Mouse (Mus musculus) forebrain, embryonic 10.5 days (tissue): Measurements from ENCODE around the gene Ghr. TPM values are rescaled to one million over a fixed set of nuclear protein-coding genes. Genes with fewer than 3 reads are reported as not detected.

Experiments
- DNase-seq: peaks from one replicate; pipeline ENCODE4 v3.0.0-alpha.2; 2017; ENCODE audit warnings: low spot score; ENCODE audit errors: extremely low spot score
- H3K27ac ChIP-seq: fragments of 300-500 bp; sonication (generic); 2 replicates; pipeline ENCODE4 v1.5.1; 2016; ENCODE audit warnings: mild to moderate bottlenecking
- H3K27me3 ChIP-seq: fragments of 300-500 bp; sonication (generic); 2 replicates; pipeline ENCODE4 v1.6.1; 2016; ENCODE audit warnings: mild to moderate bottlenecking; ENCODE audit not compliant: poor library complexity, severe bottlenecking
- H3K36me3 ChIP-seq: fragments of 300-500 bp; sonication (generic); replicated peaks from 2 replicates; pipeline ENCODE4 v1.6.1; 2016; ENCODE audit warnings: mild to moderate bottlenecking, moderate library complexity
- H3K4me1 ChIP-seq: fragments of 300-500 bp; sonication (generic); 2 replicates; pipeline ENCODE4 v1.6.1; 2016
- H3K4me3 ChIP-seq: fragments of 300-500 bp; sonication (generic); 2 replicates; pipeline ENCODE4 v1.5.1; 2016; ENCODE audit warnings: mild to moderate bottlenecking, moderate library complexity
- H3K9me3 ChIP-seq: fragments of 300-500 bp; sonication (generic); 2 replicates; pipeline ENCODE4 v1.6.1; 2016; ENCODE audit warnings: mild to moderate bottlenecking, moderate library complexity
- WGBS: fragments of 180-500 bp; shearing (Covaris S2); methylation state at CpG from one replicate; pipeline ENCODE4 v1.1.7; 2016; 5-methylcytosine and 5-hydroxymethylcytosine counted together
- polyA plus RNA-seq: library from polyadenylated mRNA; unstranded; fragments of >200 nt; fragmentation: Nextera tagmentation; extraction: Ambion mirVana; gene quantifications from 2 replicates; pipeline ENCODE4 v1.2.1, GENCODE M21; 2016

Gene Ghr
- polyA plus RNA-seq, 1 experiment from 2014 or later: 5.7 TPM

DNA sequence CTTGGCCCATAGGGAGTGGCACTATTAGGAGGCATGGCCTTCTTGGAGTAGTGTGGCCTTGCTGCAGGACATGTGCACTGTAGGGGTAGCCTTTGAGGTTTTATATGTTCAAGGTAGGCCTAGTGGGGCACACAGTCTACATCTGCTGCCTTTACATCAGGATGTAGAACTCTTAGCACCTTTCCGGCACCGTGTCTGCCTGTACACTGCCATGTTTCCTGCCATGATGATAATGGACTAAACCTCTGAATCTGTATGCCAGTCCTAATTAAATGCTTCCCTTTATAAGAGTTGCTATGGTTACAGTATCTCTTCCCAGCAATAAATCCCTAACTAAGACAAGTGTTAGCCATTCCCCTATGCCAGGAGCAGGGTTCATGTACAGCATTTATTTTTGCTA is 76.0 kb downstream of the Ghr start:
- Histone ChIP-seq H3K9me3 (no peaks in the 10 kb centered on the region), H3K4me3 (no peak overlapping the region), H3K27ac (no peak overlapping the region), H3K27me3 (no peaks in the 10 kb centered on the region), H3K4me1 (peaks cover 3% of the 10 kb centered on the region; the same call in 1 of the 2 replicates), H3K36me3 (no peaks in the 10 kb centered on the region)
- 96% methylated on average over 2 of the region's 2 CpGs for WGBS
- no peak for DNase-seq

DNA sequence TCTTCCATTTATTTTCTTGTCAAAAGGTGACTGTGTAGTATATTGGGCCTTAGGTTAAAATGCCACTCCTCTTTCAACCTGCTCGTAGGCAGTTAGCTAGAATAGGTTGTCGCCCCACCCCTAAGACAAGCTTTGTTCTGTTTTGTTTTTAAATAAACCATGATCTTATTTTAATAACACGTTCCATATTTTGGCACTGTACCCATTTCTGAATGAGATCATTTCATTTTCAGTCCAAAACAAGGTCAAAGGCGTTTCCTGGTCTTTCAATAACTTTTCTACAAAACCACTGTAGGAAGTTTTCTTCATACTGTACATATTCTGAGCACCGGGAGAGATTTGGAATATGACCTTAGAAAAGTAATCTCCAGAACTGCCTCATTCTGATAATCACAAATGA is 78.6 kb downstream of the Ghr start:
- H3K4me3 ChIP-seq: no peak overlapping the region
- peaks cover 3% of the 10 kb centered on the region; the same call in 1 of the 2 replicates for H3K4me1 ChIP-seq
- no peak overlapping the region for H3K27ac ChIP-seq
- no peaks in the 10 kb centered on the region for H3K36me3 ChIP-seq
- no peak for DNase-seq
- H3K27me3 ChIP-seq: no peaks in the 10 kb centered on the region
- WGBS: 86% methylated on average over 5 of the region's 5 CpGs
- H3K9me3 ChIP-seq: no peaks in the 10 kb centered on the region

DNA sequence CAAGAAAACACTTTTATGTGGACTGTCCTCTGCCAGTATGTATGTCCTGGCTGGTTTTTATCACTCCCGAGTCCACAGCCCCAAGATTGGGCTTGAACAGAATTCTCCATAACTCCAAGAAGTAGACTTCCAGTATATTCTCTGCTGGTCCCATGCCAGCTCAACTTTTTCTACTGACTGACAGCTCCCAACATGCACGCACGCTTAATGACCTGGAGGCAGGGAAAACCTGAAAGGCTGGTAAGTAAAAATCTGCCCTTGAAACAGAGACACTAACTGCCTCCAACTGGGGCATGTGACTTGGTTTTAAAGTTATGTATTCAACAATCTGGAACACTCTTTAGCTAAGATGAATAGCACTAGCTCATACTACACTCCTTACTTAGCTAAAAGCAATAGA is 81.6 kb downstream of the Ghr start:
- no peaks in the 10 kb centered on the region for H3K36me3 ChIP-seq
- no peak for DNase-seq
- H3K27ac ChIP-seq: no peak overlapping the region
- no peaks in the 10 kb centered on the region for H3K9me3 ChIP-seq
- H3K4me3 ChIP-seq: no peak overlapping the region
- 82% methylated on average over 3 of the region's 3 CpGs for WGBS
- no peaks in the 10 kb centered on the region for H3K27me3 ChIP-seq
- no peaks in the 10 kb centered on the region for H3K4me1 ChIP-seq

DNA sequence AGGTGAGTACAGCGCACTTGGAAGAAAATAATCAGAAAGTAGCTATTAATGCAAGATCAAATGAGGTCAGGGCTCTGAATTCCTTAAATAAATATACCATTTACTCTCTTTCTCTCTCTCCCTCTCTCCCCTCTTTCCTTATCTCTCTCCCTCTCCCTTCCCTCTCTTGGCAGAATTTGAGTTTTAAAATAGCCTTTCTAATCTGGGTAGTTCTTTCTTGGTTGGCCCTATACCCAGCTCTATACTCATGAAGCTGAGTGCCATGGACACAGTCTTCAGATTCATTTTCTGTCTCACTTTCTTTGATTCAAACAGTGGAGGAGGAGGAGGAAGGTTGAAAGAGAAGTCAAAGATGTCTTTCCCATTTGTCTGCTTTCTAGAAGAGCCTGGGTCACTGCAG is 84.3 kb downstream of the Ghr start:
- Histone ChIP-seq H3K36me3 (no peaks in the 10 kb centered on the region), H3K4me1 (no peaks in the 10 kb centered on the region), H3K27me3 (no peaks in the 10 kb centered on the region), H3K27ac (no peak overlapping the region), H3K9me3 (no peaks in the 10 kb centered on the region), H3K4me3 (no peak overlapping the region)
- WGBS: 84% methylated on average over 1 of the region's 1 CpGs
- no peak for DNase-seq

DNA sequence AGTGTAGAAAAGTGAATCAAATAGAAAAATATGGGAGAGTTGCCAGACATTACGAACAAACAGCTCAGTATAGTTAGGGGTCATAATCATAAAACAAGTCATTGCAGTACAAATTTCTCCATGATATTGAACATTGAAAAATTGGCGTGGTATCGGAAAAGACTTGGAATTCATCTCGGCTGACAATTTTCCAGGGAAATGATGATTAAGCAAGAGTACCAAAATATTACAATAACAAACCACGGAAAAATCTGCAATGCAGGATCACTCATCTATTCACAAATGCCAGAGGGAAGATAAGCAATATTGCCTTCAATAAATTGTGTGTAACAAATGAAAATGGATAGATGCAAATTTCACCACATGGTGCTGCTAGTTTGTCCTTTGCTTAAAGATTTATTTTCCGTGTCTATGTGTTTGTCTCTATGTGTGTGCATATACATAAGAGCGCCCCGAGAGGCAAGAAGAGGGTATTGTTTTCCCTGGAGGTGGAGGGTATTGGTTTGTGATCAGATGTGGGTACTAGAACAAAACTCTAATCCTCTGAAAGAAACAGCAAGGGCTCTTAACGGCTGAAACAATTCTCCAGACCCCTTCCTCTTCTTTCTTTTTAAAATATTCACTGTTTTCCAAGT is 85.2 kb downstream of the Ghr start:
- Histone ChIP-seq H3K27ac (no peak overlapping the region), H3K4me1 (no peaks in the 10 kb centered on the region), H3K4me3 (no peak overlapping the region), H3K36me3 (no peaks in the 10 kb centered on the region), H3K27me3 (no peaks in the 10 kb centered on the region), H3K9me3 (no peaks in the 10 kb centered on the region)
- WGBS: 80% methylated on average over 9 of the region's 9 CpGs
- no peak for DNase-seq

DNA sequence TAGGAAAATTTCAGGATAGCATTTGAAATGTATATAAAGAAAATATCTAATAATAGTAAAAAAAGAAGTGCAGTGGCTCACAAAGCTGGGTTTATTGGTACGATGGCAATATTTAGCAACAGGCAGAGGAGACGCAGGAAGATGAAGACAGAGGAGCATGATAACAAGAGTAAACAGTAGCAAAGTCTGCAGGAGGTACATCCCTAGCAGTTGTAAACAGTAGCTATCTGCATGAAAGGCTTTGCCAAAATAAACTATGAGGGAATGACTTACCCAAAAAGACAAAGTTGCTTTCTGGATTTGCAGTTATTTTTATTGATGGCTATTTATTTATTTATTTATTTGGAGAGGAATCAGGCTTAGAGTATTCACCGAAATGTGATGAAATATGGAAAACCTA is 92.4 kb downstream of the Ghr start:
- H3K27ac ChIP-seq: no peak overlapping the region
- H3K4me1 ChIP-seq: no peaks in the 10 kb centered on the region
- WGBS: 90% methylated on average over 3 of the region's 3 CpGs
- no peak overlapping the region for H3K4me3 ChIP-seq
- H3K9me3 ChIP-seq: no peaks in the 10 kb centered on the region
- DNase-seq: no peak
- H3K27me3 ChIP-seq: no peaks in the 10 kb centered on the region
- no peaks in the 10 kb centered on the region for H3K36me3 ChIP-seq

DNA sequence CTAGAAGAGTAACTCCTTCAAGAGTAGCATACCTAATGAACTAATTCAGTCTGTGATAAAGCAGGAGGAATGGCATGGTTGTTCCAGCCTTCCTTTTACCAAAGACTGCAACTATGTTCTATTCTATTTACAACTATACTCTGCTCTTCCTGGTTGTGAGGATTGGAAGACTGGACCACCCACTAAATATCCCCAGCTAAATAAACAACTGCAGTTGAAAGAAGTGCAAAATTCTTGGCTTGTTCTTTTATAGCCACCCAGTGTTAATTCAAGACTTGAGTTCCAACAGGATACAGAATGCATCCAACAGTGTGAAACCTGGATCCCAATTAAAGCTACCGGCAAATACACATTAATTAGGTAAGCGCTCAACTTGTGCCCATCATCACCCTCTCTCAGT is 93.3 kb downstream of the Ghr start:
- DNase-seq: no peak
- WGBS: 88% methylated on average over 2 of the region's 2 CpGs
- H3K27me3 ChIP-seq: no peaks in the 10 kb centered on the region

DNA sequence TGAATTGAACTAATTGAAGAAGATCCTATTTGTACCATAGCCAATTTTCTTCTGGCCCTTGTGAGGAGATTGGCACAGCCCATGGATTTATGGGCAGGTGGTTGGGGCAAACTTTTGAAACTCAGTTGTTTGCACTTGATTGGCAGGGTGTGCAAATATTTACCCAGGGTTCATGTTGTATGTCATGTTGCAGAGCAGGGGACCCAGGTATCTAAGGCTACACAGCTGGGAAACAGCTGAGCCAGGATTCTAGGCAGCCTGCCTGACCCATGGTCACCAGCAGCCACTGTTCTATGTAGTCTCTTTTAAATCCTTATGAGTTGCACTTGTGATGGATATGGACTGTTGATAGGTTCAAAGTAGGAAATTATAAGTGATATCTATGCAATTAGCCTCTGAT is 94.1 kb downstream of the Ghr start:
- DNase-seq: no peak
- no peaks in the 10 kb centered on the region for H3K27me3 ChIP-seq
- no peak overlapping the region for H3K27ac ChIP-seq
- H3K9me3 ChIP-seq: no peaks in the 10 kb centered on the region
- no peaks in the 10 kb centered on the region for H3K36me3 ChIP-seq
- H3K4me1 ChIP-seq: no peaks in the 10 kb centered on the region
- H3K4me3 ChIP-seq: no peak overlapping the region

More for the DNA sequence above, 93.3 kb downstream of the Ghr start:
- no peaks in the 10 kb centered on the region for H3K4me1 ChIP-seq
- no peak overlapping the region for H3K4me3 ChIP-seq
- H3K36me3 ChIP-seq: no peaks in the 10 kb centered on the region
- no peaks in the 10 kb centered on the region for H3K9me3 ChIP-seq
- no peak overlapping the region for H3K27ac ChIP-seq

DNA sequence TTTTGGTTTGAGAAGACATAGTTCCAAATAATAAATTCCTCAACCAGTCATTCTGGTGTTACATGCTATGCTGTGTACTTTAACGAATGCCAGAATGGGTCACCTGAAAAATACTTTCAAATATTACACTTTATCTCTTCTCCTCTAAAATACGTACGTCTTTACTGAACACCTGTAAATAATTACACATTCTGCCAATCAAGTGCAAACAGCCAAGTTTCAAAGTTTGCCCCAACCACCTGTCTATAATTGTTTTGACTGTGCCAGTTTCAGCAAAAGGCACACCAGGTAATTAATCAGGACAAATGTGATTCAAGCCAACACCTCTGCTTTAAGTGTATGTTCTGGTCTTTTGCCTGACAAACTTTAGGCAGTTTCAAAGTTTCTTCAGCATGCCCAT is 94.7 kb downstream of the Ghr start:
- no peaks in the 10 kb centered on the region for H3K36me3 ChIP-seq
- WGBS: 93% methylated on average over 3 of the region's 3 CpGs
- H3K4me1 ChIP-seq: no peaks in the 10 kb centered on the region
- no peak for DNase-seq
- no peak overlapping the region for H3K4me3 ChIP-seq
- no peaks in the 10 kb centered on the region for H3K9me3 ChIP-seq
- no peak overlapping the region for H3K27ac ChIP-seq
- H3K27me3 ChIP-seq: no peaks in the 10 kb centered on the region

DNA sequence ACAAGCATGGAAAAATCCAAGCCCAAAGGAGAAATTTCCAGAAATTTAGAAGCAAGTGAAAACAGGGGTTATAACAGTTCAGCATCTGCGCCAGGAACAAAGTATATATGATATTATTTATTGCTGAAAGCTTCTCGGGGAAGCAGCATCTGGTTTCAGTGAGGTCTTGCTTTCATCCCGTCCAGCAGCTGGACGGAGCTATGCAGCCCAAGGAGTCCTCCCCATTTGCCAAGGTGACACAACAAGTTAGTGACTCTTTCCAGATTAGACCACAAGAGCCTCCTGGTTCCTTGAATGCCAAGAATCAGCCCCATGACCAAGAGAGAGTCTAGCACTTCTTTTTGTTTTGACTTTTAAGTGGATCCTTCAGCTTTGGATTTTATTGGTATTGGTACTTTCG is 96.6 kb downstream of the Ghr start:
- no peaks in the 10 kb centered on the region for H3K4me1 ChIP-seq
- H3K4me3 ChIP-seq: no peak overlapping the region
- no peak overlapping the region for H3K27ac ChIP-seq
- no peak for DNase-seq
- no peaks in the 10 kb centered on the region for H3K9me3 ChIP-seq
- WGBS: 88% methylated on average over 5 of the region's 5 CpGs
- no peaks in the 10 kb centered on the region for H3K36me3 ChIP-seq
- H3K27me3 ChIP-seq: no peaks in the 10 kb centered on the region

DNA sequence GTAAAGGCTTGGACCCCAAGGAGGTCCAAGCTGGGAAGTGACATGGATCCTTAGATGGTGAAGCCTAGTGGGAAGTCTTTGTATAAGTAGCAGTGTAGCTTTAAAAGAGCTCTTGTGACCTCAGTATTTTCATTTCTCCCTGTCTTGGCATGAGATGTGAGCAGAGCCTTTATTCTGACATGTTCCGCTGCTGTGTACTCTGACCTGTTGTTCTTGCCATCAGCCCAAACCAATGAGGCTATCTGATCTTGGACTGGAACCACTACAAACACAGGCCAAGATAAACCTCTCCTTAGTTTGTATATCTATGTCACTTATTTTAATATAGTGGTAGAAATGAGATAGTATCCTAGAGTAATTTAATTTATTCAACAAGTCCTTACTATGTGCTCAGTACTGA is 97.9 kb downstream of the Ghr start:
- WGBS: 97% methylated on average over 1 of the region's 1 CpGs
- H3K27me3 ChIP-seq: no peaks in the 10 kb centered on the region

DNA sequence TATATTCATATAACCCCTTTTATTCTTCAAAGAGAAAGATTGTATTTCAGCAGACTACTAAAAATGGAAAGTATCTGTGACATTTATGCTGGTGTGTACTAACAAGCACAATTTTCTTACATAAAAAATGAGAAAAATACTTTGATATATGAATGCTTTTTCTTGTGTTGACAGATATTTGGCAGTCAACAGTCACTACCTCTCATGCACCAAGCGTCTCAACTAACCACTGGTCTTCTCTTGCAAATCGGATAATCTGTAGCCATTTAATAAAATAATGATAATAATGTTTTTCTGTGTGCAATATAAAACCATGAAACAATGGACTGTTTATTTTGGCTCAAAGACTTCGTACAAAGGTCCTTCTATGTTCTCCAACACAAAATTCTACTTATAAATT is 99.8 kb downstream of the Ghr start:
- 91% methylated on average over 3 of the region's 3 CpGs for WGBS
- no peak overlapping the region for H3K4me3 ChIP-seq
- H3K9me3 ChIP-seq: no peaks in the 10 kb centered on the region
- DNase-seq: no peak
- no peaks in the 10 kb centered on the region for H3K4me1 ChIP-seq
- no peaks in the 10 kb centered on the region for H3K36me3 ChIP-seq
- H3K27ac ChIP-seq: no peak overlapping the region
- no peaks in the 10 kb centered on the region for H3K27me3 ChIP-seq

More for the DNA sequence above, 97.9 kb downstream of the Ghr start:
- no peak overlapping the region for H3K27ac ChIP-seq
- H3K4me1 ChIP-seq: no peaks in the 10 kb centered on the region
- no peak for DNase-seq
- H3K9me3 ChIP-seq: no peaks in the 10 kb centered on the region
- no peaks in the 10 kb centered on the region for H3K36me3 ChIP-seq
- no peak overlapping the region for H3K4me3 ChIP-seq

DNA sequence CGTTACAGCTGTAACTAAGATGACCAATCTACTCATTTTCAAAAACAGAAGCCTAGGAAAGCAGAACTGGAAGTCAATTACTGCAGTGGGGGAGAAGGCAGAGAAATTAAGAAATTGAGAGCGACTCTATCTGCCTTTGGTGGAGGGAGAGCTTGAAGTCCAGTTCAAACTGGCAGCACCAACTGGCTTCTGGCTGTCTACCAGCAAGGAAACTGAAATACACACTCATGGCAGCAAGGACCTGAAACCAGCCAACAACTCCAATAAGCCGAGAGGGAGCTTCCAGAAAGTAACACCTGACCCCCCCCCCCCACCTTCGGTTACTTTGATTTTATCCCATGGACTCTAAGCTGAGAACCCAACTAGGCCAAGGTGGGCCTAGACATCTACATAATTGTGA is 114.1 kb downstream of the Ghr start:
- no peaks in the 10 kb centered on the region for H3K36me3 ChIP-seq
- H3K27ac ChIP-seq: no peak overlapping the region
- 89% methylated on average over 4 of the region's 4 CpGs for WGBS
- no peaks in the 10 kb centered on the region for H3K9me3 ChIP-seq
- DNase-seq: no peak
- H3K27me3 ChIP-seq: no peaks in the 10 kb centered on the region
- no peak overlapping the region for H3K4me3 ChIP-seq
- no peaks in the 10 kb centered on the region for H3K4me1 ChIP-seq

DNA sequence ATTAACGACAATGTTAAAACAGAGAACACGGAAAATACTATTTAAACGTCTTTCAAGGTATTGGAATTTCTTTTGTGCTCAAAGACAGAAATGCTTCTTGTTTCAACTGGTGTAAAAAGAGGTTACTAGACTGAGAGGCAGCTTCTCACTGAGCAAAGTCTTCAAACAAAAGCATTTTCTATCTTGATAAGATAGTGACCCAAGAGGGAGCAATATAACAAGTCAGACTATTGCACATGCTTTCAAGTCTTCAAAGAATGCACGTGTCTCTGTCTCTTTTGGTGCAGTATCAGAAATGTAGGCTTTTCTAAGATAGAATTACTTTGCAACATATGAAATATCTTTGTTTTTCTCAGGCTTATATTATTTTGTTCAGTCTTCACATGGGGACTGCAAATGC is 116.7 kb downstream of the Ghr start:
- Histone ChIP-seq H3K4me3 (no peak overlapping the region), H3K27ac (no peak overlapping the region), H3K4me1 (no peaks in the 10 kb centered on the region), H3K36me3 (no peaks in the 10 kb centered on the region), H3K27me3 (no peaks in the 10 kb centered on the region), H3K9me3 (no peaks in the 10 kb centered on the region)
- DNase-seq: no peak
- WGBS: 89% methylated on average over 4 of the region's 4 CpGs
